Mouse (Mus musculus) layer of hippocampus, adult 18-20 months (tissue): ENCODE data around the gene Hk3. TPM values are rescaled to one million over a fixed set of nuclear protein-coding genes. Genes with fewer than 3 reads are reported as not detected.

Source experiments
- total RNA-seq, 2 experiments: library from RNA; stranded (reverse); gene quantifications; 2 replicates each; pipeline ENCODE4 v1.2.3; 2021

Gene Hk3
- total RNA-seq, 2 experiments from 2014 or later, result 0.99 to 1.1 TPM

Other genes starting within 250 kb of the Hk3 start
- gene Eif4e1b, start 237.4 kb downstream of the Hk3 start, total RNA-seq, result not detected
- 10 to 100 TPM; 75.8 to 78.0 TPM for gene Tspan17, start 232.0 kb downstream of the Hk3 start, total RNA-seq
- 100 to 1,000 TPM; 160 to 161 TPM for gene Unc5a, start 72.0 kb downstream of the Hk3 start, total RNA-seq
- 10 to 100 TPM; 25.3 to 26.1 TPM for gene Uimc1, start 78.9 kb upstream of the Hk3 start, total RNA-seq
- gene Zfp346, start 83.9 kb upstream of the Hk3 start, total RNA-seq, result 10 to 100 TPM; 39.0 to 42.2 TPM
- gene Gm17617, start 112.2 kb upstream of the Hk3 start, total RNA-seq, result not detected
- under 1 TPM; 0.12 to 0.41 TPM for gene Fgfr4, start 131.3 kb upstream of the Hk3 start, total RNA-seq
- 100 to 1,000 TPM; 111 to 124 TPM for gene Nsd1, start 188.4 kb upstream of the Hk3 start, total RNA-seq